Mouse (Mus musculus): ENCODE measurements around the gene Kyat1.
"Not testable (repeated sequence)": the region's sequence is repeated elsewhere in the genome, so short reads cannot be mapped to it uniquely, and the experiment has no call there.

DNA sequence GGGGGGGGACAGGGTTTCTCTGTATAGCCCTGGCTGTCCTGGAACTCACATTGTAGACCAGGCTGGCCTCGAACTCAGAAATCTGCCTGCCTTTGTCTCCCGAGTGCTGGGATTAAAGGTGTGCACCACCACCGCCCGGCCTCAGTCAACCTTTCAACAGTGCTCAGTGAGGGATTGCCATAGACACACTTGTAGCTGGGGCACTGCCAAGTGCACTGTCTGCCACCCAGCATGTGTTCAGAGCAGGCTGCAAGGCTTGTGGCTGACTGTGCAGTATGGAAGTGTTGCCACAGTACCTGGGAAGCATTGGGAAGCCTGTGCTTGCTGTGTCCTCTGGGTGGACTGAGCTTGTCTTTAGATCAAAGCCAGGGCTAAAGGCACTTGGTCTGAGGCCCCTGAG, 65.6 kb downstream of the Kyat1 start:
- TF ChIP-seq POLR2A (IDR thresholded peaks at IDR 0.05; ENCODE audit: borderline replicate concordance, insufficient read depth, low read length); CTCF (IDR thresholded peaks at IDR 0.05; ENCODE audit: borderline replicate concordance, insufficient read depth, low read depth, low read length): not testable (repeated sequence)
